Mouse (Mus musculus) lung, embryonic 14.5 days (tissue): ENCODE measurements around the gene Slc6a6. TPM values are rescaled to one million over a fixed set of nuclear protein-coding genes. Genes with fewer than 3 reads are reported as not detected.

Experiments used
- ATAC-seq: fragments of 200-750 bp; cut with Nextera tagmentation; 2 replicates; pipeline ENCODE4 v1.8.0; 2017; ENCODE audit warnings: mild to moderate bottlenecking, moderate TSS enrichment, moderate library complexity; ENCODE audit not compliant: insufficient read depth
- DNase-seq: peaks from one replicate; pipeline ENCODE4 v3.0.0-alpha.2; 2015
- H3K27ac ChIP-seq: fragments of 300-500 bp; sonication (generic); 2 replicates; pipeline ENCODE4 v1.5.1; 2014; ENCODE audit warnings: low read depth, mild to moderate bottlenecking, moderate library complexity
- H3K27me3 ChIP-seq: fragments of 300-500 bp; sonication (generic); 2 replicates; pipeline ENCODE4 v1.6.1; 2014; ENCODE audit warnings: low read length, control low read depth; ENCODE audit not compliant: insufficient read depth
- H3K36me3 ChIP-seq: fragments of 300-500 bp; sonication (generic); 2 replicates; pipeline ENCODE4 v1.6.1; 2014; ENCODE audit warnings: control low read depth; ENCODE audit not compliant: insufficient read depth
- H3K4me1 ChIP-seq: fragments of 300-500 bp; sonication (generic); 2 replicates; pipeline ENCODE4 v1.6.1; 2014; ENCODE audit warnings: antibody characterized with exemption, control low read depth; ENCODE audit not compliant: insufficient read depth
- H3K4me2 ChIP-seq: fragments of 300-500 bp; sonication (generic); 2 replicates; pipeline ENCODE4 v1.6.1; 2014; ENCODE audit warnings: mild to moderate bottlenecking
- H3K4me3 ChIP-seq: fragments of 300-500 bp; sonication (generic); 2 replicates; pipeline ENCODE4 v1.5.1; 2014; ENCODE audit warnings: low read depth, low read length
- H3K9ac ChIP-seq: fragments of 300-500 bp; sonication (generic); 2 replicates; pipeline ENCODE4 v1.6.1; 2014
- H3K9me3 ChIP-seq: fragments of 300-500 bp; sonication (generic); 2 replicates; pipeline ENCODE4 v1.6.1; 2016; ENCODE audit warnings: low read depth, low read length, control low read depth
- CTCF ChIP-seq: IDR thresholded peaks from 2 replicates; pipeline ENCODE4 v1.5.1; 2016; ENCODE audit warnings: antibody characterized with exemption, low read depth
- WGBS: fragments of 180-500 bp; shearing (Covaris S2); extraction: QIAGEN DNeasy Blood & Tissue Kit; methylation state at CpG from one replicate; pipeline ENCODE4 v1.1.7; 2014; 5-methylcytosine and 5-hydroxymethylcytosine counted together
- polyA plus RNA-seq: library from polyadenylated mRNA; unstranded; fragments of >200 nt; fragmentation: Nextera tagmentation; extraction: Ambion mirVana; gene quantifications from 2 replicates; pipeline ENCODE4 v1.2.1, GENCODE M21; 2014

Gene Slc6a6
- polyA plus RNA-seq, 1 experiment from 2014 or later = 47.6 TPM

- 65% methylated on average over 8 of the region's 8 CpGs for WGBS
- DNase-seq (no peak), ATAC-seq (no peak)
- H3K4me3 ChIP-seq = no peak overlapping the region
- no peak for TF ChIP-seq CTCF
- no peak overlapping the region for H3K27ac ChIP-seq
- no peaks in the 10 kb centered on the region for H3K27me3 ChIP-seq
- H3K9ac ChIP-seq = no peak overlapping the region
- H3K4me2 ChIP-seq = no peak overlapping the region
- peaks cover 2% of the 10 kb centered on the region; the same call in 1 of the 2 replicates for H3K4me1 ChIP-seq
- H3K36me3 ChIP-seq = peaks cover 29% of the 10 kb centered on the region; the same call in 1 of the 2 replicates
- H3K9me3 ChIP-seq = no peaks in the 10 kb centered on the region
Measured at GRCm38 (mm10) chr6:91707276-91707885, 23.5 kb downstream of the Slc6a6 start.

DNA sequence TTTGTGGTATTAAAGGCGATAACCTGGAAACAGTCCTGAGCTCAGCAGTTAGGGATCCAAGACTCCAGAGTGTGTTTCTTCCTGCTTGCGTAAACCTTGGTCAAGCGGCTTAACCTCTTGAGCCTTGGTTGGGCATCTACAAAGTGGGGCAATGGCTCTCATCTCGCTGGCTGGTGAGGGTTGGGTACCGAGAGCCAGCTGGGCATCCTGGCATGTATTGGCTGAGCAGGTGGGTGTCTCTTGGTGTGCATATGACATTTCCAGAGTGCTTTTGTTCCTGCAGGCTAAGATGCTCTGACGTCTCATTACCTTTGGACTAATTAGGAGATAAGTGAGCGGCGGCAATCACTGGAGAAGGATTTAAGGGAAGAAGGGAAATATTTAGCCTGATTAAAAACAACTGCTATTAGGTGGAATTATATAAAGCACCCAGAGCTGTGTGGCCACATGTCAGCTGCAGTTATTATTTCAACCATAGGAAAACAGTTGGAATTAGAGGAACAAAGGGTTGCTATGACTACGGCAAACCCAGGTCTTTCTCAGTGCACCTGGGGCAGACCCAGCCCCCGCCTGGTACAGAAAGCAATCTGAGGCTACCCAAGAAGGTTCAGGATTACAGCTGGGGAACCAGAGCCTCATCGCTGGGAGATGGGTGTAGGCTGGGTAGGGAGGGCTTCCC is 24.2 kb downstream of the Slc6a6 start:
- TF ChIP-seq CTCF = no peak
- peaks cover 24% of the 10 kb centered on the region; the same call in 1 of the 2 replicates for H3K36me3 ChIP-seq
- no peak overlapping the region for H3K27ac ChIP-seq

GRCm38 (mm10) chr6:91708919-91709318 is 25.1 kb downstream of the Slc6a6 start:
- Histone ChIP-seq H3K4me1 (peaks cover 16% of the 10 kb centered on the region), H3K4me2 (no peak overlapping the region), H3K9ac (no peak overlapping the region), H3K9me3 (no peaks in the 10 kb centered on the region), H3K27me3 (no peaks in the 10 kb centered on the region), H3K27ac (no peak overlapping the region), H3K36me3 (peaks cover 17% of the 10 kb centered on the region; the same call in 1 of the 2 replicates), H3K4me3 (no peak overlapping the region)
- TF ChIP-seq CTCF = 0 out of 2 replicates have a peak, but pooled peaks have one; percentile 28
- ATAC-seq = no peak
- 97% methylated on average over 1 of the region's 2 CpGs for WGBS
- DNase-seq = no peak

More for the DNA sequence above, 24.2 kb downstream of the Slc6a6 start:
- peaks cover 8% of the 10 kb centered on the region for H3K4me1 ChIP-seq
- no peak overlapping the region for H3K4me3 ChIP-seq
- H3K4me2 ChIP-seq = no peak overlapping the region
- no peak overlapping the region for H3K9ac ChIP-seq
- DNase-seq = no peak
- no peak for ATAC-seq
- no peaks in the 10 kb centered on the region for H3K27me3 ChIP-seq
- no peaks in the 10 kb centered on the region for H3K9me3 ChIP-seq
- 84% methylated on average over 11 of the region's 11 CpGs for WGBS

DNA sequence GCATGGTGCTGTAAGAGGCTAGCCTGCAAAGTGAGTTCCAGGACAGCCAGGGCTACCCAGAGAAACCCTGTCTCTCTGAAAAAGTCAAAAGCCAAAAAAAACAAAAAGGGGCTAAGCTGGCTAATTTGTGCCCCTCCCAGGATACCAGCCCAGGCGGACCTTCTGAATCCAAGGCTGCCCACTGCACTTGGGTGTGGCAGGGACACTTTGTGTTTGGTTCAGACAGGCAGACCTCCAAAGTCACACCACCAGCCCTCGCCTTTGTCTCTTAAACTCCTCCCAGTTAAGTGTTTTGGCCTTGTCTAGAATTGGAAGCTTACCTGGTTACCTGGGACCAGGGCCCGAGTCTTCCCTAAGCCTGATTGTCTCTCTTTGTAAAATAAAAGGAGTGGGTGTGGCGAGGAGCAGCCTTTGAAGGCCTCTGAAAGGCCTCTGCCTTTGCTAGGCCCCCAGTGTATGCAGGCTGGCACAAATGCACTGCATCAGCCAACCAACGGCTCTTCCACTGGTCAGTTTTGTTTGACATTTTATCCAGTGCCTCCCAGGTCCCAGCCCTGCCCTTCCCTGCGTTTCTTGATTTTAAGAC is 26.6 kb downstream of the Slc6a6 start:
- Histone ChIP-seq H3K9me3 (no peaks in the 10 kb centered on the region), H3K27me3 (no peaks in the 10 kb centered on the region), H3K4me2 (no peak overlapping the region), H3K9ac (no peak overlapping the region), H3K4me3 (no peak overlapping the region), H3K27ac (no peak overlapping the region), H3K36me3 (peaks cover 13% of the 10 kb centered on the region; the same call in 1 of the 2 replicates), H3K4me1 (peaks cover 16% of the 10 kb centered on the region)
- no peak for ATAC-seq
- no peak for DNase-seq
- no peak for TF ChIP-seq CTCF
- WGBS = 65% methylated on average over 6 of the region's 6 CpGs

- Histone ChIP-seq H3K27me3 (no peaks in the 10 kb centered on the region), H3K4me2 (0 out of 2 replicates have a peak overlapping the region, but pooled peaks have one; percentile 16), H3K9me3 (no peaks in the 10 kb centered on the region), H3K4me3 (no peak overlapping the region), H3K36me3 (peaks cover 11% of the 10 kb centered on the region; the same call in 1 of the 2 replicates), H3K27ac (peak overlapping the region; percentile 68), H3K4me1 (peaks cover 16% of the 10 kb centered on the region), H3K9ac (no peak overlapping the region)
- TF ChIP-seq CTCF = no peak
- WGBS = 24% methylated on average over 4 of the region's 4 CpGs
- ATAC-seq (peak; percentile 22; the same call in 1 of the 2 replicates), DNase-seq (no peak)
Measured at GRCm38 (mm10) chr6:91712097-91712854, 28.4 kb downstream of the Slc6a6 start.

GRCm38 (mm10) chr6:91712855-91713331 is 29.0 kb downstream of the Slc6a6 start:
- no peaks in the 10 kb centered on the region for H3K9me3 ChIP-seq
- 12% methylated on average over 10 of the region's 10 CpGs for WGBS
- no peak for TF ChIP-seq CTCF
- H3K36me3 ChIP-seq = peaks cover 9% of the 10 kb centered on the region; the same call in 1 of the 2 replicates
- H3K4me3 ChIP-seq = no peak overlapping the region
- H3K4me1 ChIP-seq = peaks cover 16% of the 10 kb centered on the region
- 0 out of 2 replicates have a peak overlapping the region, but pooled peaks have one; percentile 16 for H3K4me2 ChIP-seq
- no peak overlapping the region for H3K9ac ChIP-seq
- ATAC-seq (peak; percentile 64), DNase-seq (peak; percentile 64)
- peak overlapping the region; percentile 68 for H3K27ac ChIP-seq
- no peaks in the 10 kb centered on the region for H3K27me3 ChIP-seq
